Mouse (Mus musculus) layer of hippocampus, adult 11-12 months (tissue): Measurements from ENCODE around the gene Dgcr2.

Source experiments
- DNase-seq: peaks from one replicate; pipeline ENCODE4 v3.0.0; 2022; ENCODE audit warnings: low spot score

The Dgcr2 gene

GRCm38 (mm10) chr16:17911052-17911595 is 12.8 kb upstream of the Dgcr2 start, which contains the start of gene Ess2:
TSS of gene Ess2 (minus strand) at chr16:17911348.
- peak; percentile 95 for DNase-seq

GRCm38 (mm10) chr16:17896091-17896490 is 2.3 kb downstream of the Dgcr2 start:
- no peak for DNase-seq

GRCm38 (mm10) chr16:17893923-17894322 is 4.4 kb downstream of the Dgcr2 start, which contains the start of gene Tssk1:
TSS of gene Tssk1 (plus strand) at chr16:17894223.
- DNase-seq = no peak

- no peak for DNase-seq
Observed at GRCm38 (mm10) chr16:17892606-17893005, 5.8 kb downstream of the Dgcr2 start.

GRCm38 (mm10) chr16:17891567-17891959 is 6.8 kb downstream of the Dgcr2 start, which contains the start of gene Gm20518:
TSS of gene Gm20518 (minus strand) at chr16:17891671.
- DNase-seq = peak; percentile 99

GRCm38 (mm10) chr16:17890917-17891566 is 7.3 kb downstream of the Dgcr2 start:
- DNase-seq = peak; percentile 55

- no peak for DNase-seq
Observed at GRCm38 (mm10) chr16:17890342-17890727, 8.0 kb downstream of the Dgcr2 start.

GRCm38 (mm10) chr16:17889689-17890341 is 8.5 kb downstream of the Dgcr2 start:
- DNase-seq = no peak

- DNase-seq = no peak
Observed at GRCm38 (mm10) chr16:17884116-17884515, 14.2 kb downstream of the Dgcr2 start.

- no peak for DNase-seq
Observed at GRCm38 (mm10) chr16:17882196-17882595, 16.2 kb downstream of the Dgcr2 start.

GRCm38 (mm10) chr16:17879571-17879970 is 18.8 kb downstream of the Dgcr2 start:
- no peak for DNase-seq

- DNase-seq = no peak
Observed at GRCm38 (mm10) chr16:17876096-17876495, 22.3 kb downstream of the Dgcr2 start.

- DNase-seq = no peak
Observed at GRCm38 (mm10) chr16:17875174-17875573, 23.2 kb downstream of the Dgcr2 start.

GRCm38 (mm10) chr16:17872995-17873394 is 25.4 kb downstream of the Dgcr2 start:
- no peak for DNase-seq

- no peak for DNase-seq
Observed at GRCm38 (mm10) chr16:17871248-17871647, 27.1 kb downstream of the Dgcr2 start.

- no peak for DNase-seq
Observed at GRCm38 (mm10) chr16:17865770-17866169, 32.6 kb downstream of the Dgcr2 start.

- no peak for DNase-seq
Observed at GRCm38 (mm10) chr16:17865293-17865692, 33.1 kb downstream of the Dgcr2 start.

GRCm38 (mm10) chr16:17858592-17858991 is 39.8 kb downstream of the Dgcr2 start:
- DNase-seq = no peak

GRCm38 (mm10) chr16:17857157-17857556 is 41.2 kb downstream of the Dgcr2 start:
- no peak for DNase-seq

- DNase-seq = no peak
Observed at GRCm38 (mm10) chr16:17853263-17853662, 45.1 kb downstream of the Dgcr2 start.

GRCm38 (mm10) chr16:17851860-17852259 is 46.5 kb downstream of the Dgcr2 start:
- DNase-seq = no peak

GRCm38 (mm10) chr16:17851331-17851730 is 47.0 kb downstream of the Dgcr2 start:
- DNase-seq = no peak

- no peak for DNase-seq
Observed at GRCm38 (mm10) chr16:17849486-17849885, 48.9 kb downstream of the Dgcr2 start.
